Mouse (Mus musculus) megakaryocyte, adult 5-6 weeks (primary cell): Measurements from ENCODE around the gene Inf2. TPM values are rescaled to one million over a fixed set of nuclear protein-coding genes. Genes with fewer than 3 reads are reported as not detected.
A peak's percentile ranks its signal among the peaks of the same experiment; 100 is the strongest.

Experiments used
- ATAC-seq: 2 replicates; pipeline ENCODE4 v1.8.0; 2016; ENCODE audit warnings: mild to moderate bottlenecking, inconsistent platforms; ENCODE audit not compliant: poor library complexity, severe bottlenecking
- total RNA-seq, 2 experiments: library from RNA; stranded (forward) in 1 of 2; stranded (reverse) in 1 of 2; fragments of 153-499, 151-499 nt in 1 of 2; fragments of 221-1000, 200-1000 nt in 1 of 2; gene quantifications; 2 replicates each; pipeline versions ENCODE4 v1.2.3 to v1.2.4; 2015 to 2017

The Inf2 gene
- total RNA-seq, 2 experiments from 2014 or later, result 9.9 to 28.0 TPM

DNA sequence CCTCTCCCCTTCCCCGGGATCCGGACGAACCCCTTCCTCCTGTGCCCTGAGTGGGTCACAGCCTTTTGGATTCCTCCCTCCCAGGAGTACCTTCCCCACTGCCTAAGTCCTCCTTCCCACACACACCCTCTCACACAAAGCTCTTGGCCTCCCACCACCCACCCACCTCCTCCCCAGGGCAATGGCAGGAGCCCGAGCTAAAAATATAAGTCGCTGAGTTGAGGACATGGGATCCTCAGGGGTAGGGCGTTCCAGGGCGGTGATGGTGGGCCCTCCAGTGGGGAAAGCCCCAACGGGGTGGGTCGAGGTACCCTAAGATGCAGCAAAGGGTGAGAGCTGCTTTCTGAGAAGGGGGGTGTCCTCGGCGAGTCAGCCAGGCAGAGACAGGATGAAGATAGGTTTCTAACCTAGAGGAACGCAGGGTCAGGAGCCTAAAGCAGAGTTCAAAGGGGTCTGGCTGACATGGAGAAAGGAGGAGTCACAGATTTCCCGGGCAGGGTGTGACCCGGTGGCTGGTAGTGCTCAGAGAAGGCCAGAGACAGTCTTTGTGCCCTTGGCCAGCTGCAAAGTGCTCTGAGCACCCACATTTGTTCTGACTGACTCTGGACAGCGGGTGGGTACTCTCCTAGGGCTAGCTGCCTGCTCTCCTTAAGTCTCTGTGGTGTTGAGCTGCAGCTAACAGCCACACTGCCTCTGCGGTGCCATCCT, 31.9 kb downstream of the Inf2 start:
- ATAC-seq, result no peak

DNA sequence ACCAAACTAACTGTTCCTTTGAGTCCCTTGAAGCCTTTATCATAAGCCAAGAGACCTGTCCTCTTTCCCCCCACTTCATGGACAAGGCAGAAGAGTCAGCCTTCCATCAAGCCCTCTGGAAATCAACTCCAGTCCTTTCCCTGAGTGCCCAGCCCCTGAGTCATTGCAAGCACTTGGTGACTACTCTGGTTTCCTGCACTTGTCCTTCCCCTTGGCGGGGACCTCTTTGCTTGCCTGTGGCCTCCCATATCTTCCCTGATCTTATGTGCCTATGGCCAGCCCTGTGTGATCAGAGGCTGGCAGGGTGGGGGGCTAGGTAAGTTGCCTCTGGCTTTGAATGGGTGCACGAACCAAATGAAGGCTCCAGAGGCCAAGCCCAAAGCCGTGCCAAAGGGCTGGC, 33.3 kb downstream of the Inf2 start:
- ATAC-seq, result no peak

DNA sequence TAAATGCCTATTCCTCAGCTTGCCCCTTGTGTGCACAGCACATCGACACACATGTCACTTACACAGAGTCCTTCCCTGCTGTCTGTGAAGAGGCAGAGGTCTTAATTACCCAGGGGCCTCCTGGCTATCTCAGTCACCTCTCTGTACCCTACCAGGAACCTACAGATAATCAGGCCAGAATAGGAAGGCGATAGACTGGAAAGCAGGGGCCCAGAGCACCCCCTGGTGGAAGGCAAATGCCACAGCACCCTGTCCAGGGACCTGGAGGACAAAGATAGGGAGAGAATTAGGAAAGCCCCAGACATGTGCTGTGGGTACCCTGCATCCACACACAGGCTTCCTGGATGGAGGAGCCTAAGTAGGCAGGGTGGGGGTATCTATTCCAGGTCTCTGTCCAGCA, 35.2 kb downstream of the Inf2 start:
- ATAC-seq, result peak; percentile 34

DNA sequence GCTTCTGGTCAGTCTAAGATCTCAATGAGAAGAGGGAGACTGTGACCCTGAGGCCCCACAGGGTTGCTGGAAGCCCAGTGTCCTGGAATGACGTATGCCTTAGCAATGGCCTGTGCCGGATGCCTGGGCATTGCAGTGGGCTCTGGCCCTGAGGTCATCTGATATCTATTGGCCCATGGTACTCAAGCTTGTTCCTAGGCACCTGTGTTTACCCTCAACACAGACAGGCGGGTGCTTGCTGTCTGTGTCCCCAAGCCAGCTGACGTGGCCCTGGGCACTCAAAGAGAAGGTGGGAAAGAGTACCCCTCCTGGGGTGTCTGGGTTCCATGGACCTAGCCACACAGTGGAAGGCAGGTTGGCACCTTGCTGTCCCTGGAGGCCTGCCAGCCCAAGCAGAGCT, 37.1 kb downstream of the Inf2 start:
- ATAC-seq, result no peak

DNA sequence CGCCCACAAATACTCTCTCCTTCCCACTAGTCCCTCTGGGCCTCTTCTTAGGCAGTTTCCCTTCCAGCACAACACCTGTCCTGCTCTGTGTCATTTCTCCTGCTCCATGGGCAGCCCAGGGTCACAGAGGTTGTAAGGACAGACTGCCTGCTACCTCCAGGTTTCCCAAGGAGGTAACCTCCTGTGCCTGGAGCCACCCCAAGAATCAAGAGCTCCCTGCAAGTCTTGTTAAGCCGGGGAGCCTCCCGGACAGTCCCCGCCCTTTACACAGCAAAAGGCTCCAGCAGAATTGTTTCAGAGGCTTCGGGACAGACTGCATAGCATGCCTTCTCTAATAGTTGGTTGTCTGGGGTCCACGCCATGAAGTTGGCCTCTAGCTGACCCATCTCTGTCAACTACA, 37.9 kb downstream of the Inf2 start:
- no peak for ATAC-seq

DNA sequence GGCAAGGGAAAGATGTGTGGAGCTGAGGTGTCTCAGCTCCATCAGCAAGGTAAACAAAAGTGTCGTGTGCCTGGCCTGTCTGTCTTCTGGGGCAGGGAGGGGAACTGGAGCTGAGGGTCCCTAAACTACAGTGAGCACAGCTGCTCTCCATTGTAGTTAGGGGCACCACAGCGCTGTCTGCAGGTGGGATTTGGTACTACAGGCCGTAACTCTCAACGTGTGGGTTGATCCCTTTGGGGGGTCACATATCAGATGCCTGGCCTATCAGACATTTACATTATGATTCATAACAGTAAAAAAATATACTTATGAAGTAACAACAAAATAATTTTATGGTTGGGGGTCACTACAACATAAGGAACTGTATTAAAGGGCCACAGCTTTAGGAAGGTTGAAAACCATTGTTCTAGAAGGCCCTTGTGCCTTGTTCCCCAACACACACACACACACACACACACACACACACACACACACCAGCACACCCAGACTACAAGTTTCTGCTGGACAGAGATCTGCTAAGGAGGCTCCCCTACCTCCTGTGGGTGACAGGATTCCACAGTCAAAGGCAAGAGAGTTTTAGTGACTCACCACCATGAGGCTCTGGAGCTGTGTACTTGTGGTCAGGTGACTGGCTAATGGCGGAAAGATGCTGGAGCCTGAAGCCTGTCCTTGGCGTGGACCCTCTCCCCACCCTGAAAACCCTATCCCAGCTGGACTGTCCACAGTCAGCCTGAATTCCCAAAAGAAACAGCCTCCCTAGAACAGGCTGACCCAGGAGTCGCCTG, 38.7 kb downstream of the Inf2 start:
- no peak for ATAC-seq

DNA sequence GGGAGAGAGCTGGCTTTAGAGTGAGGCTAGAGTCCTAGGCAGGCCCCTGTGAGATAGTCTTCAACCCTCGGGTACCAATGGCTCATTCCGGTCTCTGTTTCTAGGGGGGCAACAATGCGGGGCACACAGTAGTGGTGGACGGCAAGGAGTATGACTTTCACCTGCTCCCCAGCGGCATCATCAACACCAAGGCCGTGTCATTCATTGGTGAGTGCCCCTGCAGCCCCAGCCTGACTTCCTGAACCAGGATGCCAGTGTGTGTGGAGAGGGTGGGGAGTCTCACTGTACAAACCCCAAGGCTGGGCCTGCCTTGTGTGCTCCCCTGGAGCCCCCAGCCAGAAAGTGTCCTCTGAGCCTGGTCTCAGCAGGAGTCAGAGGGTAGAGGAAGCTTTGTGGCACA, 39.6 kb downstream of the Inf2 start:
- no peak for ATAC-seq

DNA sequence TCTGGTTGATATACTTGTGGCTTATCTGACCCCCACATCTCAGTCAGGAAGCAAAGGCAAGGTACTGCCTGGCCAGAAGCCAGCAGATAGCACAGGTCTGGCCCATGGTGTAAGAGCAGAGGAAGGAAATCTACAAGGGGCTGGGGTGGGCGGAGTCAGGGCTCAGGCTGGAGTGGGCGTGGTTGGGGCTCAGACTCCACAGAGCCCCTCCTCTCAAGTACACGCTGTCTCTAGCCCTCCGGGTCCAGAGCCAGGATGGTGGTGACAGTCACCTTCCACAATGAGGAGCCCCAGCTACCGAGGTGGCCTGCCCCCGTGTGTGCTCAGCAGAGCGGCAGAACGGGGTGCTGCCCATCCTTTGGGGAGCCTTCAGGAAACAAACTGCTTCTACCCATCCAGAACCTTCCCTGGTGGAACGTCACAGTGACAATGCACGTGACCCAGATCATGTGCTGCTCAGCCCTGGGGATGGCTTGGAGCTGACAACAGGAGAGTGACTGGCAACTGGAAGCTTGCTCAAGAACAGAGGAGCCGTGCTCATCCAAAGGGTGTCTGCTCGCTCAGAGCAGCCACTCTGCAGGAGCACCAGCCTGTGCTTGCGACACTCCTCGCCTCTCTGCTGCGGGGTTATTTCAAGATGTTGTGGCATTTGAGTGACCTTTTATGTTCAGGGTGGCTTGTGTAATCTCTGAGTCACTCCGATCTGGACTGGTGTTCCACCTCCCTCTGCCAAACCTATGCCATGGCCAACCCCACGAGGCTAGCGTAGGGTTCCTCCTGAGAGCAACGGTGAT, 40.5 kb downstream of the Inf2 start:
- ATAC-seq, result peak; percentile 71

DNA sequence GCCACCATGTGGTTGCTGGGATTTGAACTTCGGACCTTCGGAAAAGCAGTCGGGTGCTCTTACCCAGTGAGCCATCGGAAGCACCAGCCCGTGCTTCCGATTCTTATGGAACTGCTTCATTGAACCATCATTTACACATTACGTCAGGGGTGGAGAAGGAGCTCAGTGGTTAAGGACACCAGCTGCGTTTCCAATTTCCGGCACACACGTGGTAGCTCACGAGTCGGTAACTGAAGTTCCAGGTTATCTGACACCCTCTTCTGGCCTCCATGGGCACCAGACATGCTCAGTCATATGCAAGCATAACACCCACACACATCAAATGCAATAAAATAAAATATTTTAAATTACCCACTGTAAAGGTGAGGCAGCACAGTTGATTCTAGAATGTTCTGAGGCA, 41.4 kb downstream of the Inf2 start:
- ATAC-seq, result no peak

DNA sequence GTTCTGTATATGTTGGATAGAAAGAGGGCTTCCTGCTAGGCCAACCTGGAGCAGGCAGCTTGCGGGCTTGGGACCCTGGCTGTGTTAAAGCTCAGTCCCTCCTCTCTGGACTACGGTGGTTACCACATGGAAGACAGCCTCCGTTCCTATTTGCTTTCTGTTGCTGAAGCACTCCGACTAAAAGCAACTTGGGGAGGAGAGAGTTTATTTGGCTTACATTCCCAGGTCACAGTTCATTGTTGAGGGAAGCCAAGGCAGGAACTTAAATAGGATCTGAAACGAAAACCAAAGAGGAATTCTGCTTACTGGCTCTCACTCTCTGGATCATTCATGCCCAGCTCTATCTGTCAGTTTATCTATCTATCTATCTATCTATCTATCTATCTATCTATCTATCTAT, 42.2 kb downstream of the Inf2 start:
- ATAC-seq, result no peak

DNA sequence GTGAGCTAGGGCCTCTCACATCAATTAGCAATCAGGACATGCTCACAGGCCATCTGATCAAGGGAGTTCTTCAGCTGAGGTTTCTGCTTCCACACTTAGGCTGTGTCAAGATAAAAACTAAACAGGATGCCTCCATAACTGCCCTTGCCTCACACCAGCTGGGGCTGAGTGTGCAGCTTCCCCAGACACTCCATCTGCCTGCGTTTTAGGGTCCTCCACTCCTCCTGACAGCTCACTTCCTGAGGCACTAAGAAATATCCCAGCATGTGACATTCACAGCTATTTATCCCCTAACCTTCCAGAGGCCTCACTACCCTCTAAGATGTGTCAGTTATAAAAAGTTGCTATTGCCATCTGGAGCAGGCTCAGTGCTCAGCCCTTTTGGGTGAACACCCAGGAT, 42.9 kb downstream of the Inf2 start:
- no peak for ATAC-seq

DNA sequence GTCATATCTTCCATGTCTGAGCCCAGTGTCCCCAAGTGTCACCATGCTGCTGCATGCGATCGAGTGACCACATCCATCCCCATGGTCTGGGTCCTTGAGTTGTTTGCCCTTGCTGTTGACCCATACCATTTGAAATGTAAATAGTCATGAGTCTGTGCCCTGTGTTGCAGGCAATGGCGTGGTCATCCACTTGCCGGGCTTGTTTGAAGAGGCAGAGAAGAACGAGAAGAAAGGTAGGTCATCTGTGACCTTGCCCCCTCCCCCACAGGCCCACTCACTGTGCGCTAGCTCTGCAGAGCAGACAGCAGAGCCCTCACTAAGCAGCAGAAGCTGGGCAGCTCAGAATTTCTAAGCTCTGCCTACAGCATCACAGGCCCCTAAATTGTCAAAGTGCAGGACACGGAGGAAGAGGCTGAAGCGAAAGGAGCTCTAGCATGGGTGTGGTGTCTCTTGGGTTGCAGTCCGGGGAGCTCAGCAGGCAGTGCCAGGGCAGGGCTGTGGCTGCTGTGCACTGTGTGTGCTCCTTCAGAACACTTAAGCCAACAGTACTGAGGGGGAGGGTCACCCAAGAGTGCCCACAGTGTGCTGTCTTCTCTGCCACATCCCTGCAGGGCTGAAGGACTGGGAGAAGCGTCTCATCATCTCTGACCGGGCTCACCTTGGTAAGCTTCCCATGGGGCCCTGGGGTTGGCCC, 43.6 kb downstream of the Inf2 start:
- no peak for ATAC-seq

DNA sequence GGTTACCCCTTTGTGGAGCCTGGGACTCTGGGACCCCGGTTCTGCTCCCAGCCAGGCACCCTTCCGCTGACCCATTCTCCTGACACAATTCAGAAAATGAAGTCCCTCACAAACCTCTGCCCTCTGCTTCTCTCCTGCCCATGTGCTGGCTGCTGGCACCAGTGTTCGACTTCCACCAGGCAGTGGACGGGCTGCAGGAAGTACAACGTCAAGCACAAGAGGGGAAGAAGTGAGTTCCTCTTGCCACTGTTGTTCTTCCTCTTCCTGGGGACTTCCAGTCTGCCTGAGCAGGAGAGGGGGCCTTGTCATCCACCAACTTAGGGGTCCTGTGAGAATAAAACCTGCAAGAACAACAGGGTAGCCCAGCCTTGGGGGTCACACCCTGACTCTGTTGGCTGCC, 44.3 kb downstream of the Inf2 start:
- ATAC-seq, result peak; percentile 49

DNA sequence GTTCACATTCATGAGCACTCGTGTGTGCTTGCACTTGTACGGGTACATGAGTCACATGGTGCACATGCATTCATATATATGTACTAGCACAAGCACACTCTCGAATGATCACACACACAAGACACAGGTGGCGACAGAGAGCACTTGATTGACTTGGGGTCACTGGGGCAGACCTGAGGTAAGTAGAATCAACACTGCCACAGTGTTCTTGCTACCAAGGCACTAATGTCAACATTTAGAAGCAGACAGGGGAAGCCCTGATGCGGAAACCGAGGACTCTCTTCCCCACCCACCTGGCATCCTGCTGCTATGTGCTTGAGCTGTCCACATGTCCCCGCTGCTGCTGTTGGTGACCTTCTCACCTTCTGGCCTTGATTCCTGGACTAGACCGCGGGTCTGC, 45.1 kb downstream of the Inf2 start:
- no peak for ATAC-seq

DNA sequence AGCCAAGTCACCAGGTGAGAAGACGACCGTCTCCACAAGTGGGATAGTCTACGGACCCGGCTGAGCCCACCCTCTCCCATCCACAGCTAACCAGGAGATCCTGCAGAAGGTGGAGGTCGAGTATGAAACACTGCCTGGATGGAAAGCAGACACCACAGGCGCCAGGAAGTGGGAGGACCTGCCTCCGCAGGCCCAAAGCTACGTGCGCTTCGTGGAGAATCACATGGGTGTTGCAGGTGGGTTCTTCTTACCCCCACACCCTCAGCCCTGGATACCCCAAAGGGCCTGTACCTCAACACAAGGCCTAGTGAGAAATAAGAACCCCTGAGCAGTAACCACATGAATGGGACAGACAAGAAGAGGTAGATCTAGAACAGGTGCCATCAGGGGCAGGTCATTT, 50.9 kb downstream of the Inf2 start:
- ATAC-seq, result no peak

DNA sequence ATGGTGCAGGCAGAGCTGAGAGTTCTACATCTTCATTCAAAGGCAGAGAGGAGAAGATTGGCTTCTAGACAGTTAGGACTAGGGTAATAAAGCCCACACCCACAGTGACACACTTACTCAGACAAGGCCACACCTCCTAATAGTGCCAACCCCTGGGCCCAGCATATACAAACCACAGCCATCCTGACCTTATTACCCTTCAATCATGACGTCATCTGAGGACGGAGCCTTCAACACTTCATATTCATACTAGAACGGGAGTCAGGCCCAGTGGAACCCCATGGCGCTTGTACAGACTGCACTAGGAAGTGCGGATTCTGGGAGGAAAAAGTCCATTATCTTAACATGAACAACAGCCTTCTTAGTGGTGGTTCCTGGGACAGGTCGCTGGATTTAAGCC, 54.5 kb downstream of the Inf2 start:
- no peak for ATAC-seq

DNA sequence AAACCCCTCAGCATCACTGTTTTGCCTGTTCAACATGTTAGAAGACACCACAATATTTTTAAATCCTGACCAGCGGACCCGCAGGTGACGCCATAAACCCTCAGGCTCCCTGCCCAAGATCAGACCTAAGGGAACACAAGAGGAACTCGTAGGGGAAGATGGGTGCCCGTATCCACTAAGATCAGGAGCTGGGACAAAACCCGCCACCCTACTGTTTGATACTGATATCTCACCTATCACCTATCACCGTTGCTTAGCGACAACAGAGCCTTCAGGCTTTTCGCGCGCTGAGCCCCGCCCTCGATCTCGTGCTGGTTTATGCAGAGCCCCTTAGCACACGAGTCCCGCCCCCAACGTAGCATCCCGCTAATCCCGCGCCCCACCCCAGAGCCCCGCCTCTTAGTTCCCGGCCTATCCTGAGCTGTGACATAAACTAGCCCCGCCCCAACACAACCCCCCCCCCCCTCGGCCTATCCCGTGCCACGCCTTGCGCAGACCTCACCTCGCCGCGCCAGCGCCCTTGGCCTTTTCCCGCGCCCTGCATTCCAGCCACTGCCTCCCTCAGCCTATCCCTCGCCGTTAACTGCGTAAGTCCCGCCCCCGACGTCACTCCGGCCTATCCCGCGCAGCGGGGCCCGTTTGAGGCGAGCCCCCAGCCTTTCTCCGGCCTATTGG, 55.7 kb downstream of the Inf2 start, which contains the start of gene Siva1:
Siva1 (plus strand) TSS at position 500 of the 675 bp plus-strand sequence.
- ATAC-seq, result peak; percentile 85

DNA sequence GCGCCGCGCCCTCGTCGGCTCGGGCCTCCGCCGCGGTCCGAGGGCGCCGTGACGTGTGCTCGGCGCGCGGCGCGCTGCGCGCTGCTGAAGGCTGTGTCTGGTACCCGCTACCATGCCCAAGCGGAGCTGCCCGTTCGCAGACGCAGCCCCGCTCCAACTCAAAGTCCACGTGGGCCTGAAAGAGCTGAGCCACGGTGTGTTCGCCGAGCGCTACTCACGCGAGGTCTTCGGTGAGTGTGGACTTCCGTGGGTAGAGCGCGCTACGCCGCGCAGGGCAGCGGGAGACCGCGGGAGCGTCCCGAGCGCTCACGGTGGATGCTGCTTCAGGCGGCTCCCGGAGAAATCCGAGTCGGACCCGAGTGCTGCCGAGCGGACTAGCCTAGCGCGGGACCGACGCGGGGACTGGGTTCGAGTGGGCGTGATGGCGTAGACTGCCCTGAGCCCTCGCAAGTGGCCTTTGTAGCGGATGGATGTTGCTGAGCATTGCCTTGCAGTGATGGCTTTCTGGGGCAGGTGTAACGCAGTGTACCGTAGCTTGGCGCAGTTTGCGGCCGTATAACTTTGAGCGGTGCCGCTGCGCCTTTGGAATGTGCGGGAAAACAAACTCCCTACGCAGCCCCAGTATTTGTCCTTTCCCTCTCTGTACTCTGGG, 56.4 kb downstream of the Inf2 start:
- peak; percentile 30; the same call in 1 of the 2 replicates for ATAC-seq

DNA sequence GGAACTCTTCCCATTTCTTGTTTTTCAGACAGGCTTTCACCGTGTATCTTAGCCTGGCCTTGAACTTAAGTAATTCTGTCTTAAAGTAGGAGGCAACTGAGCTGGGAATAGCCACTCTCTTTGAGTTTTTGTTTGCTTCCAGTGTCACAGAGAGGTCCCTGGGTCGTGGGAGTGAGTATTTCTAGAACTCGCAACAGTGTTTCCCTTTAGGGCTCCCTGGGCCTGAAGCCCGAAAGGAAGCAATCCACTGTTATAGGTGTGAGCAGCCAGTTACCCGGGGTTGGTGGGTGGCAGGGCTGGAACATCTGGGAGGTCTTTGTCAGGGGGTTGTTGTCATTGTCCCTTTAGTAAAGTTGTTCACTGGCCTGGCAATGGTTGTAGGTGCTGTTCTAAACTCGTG, 57.6 kb downstream of the Inf2 start:
- ATAC-seq, result no peak

DNA sequence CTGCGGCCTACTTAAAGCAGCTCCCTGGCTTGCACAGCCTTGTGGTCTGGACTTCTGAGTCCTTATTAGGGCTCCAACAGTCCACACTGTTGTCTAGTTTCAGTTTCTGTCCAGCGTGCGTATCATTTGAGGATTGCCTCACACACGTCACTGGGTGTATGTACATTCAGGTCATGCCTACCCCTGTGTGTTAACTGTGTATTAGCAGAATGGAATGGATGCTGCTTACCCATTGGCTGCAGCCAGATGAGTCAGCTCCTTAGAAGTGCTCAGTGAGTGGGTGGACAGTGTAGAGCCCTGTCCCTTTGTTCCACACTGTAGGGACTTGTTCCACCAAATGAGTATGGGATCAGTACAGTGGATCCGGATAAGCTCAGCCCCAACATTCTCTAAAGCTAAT, 59.5 kb downstream of the Inf2 start:
- ATAC-seq, result peak; percentile 22
